In genomic region chr7:3430161-3430560, GRCm38 (mm10) we compare ENCODE assay signal across 21 mouse cellular contexts. TPM values are rescaled to one million over a fixed set of nuclear protein-coding genes. Genes with fewer than 3 reads are reported as not detected.
A peak's percentile ranks its signal among the peaks of the same experiment; 100 is the strongest.
DNase-seq lines count a peak whose midpoint lies in the region; ATAC-seq and TF ChIP-seq lines count a peak whose summit lies in the region.
"Had no signal": no experiment of that assay in that cellular context is flagged by ENCODE, and none has a peak within 500 bp of the region (broad histone marks: within the 10 kb centered on the region; RNA-seq: fewer than 3 reads in every experiment).

No protein-coding gene starts in this region.

- intact Hi-C loops in heart, postnatal 25 days (cut with DNase I) = no loop called here

- peak overlapping the region; percentile 26 for H3K4me2 ChIP-seq in heart, embryonic 12.5 days
- peak overlapping the region; percentile 57 for H3K4me2 ChIP-seq in heart, embryonic 14.5 days (ENCODE audit: low read length)
- peak overlapping the region; percentile 49 for H3K4me2 ChIP-seq in heart, embryonic 16.5 days (ENCODE audit: low read depth, low read length)
- H3K4me2 ChIP-seq: embryonic facial prominence, embryonic 12.5 days; forebrain, embryonic 13.5 days; forebrain, embryonic 15.5 days had no signal

- no peak for ATAC-seq in heart, embryonic 12.5 days (ENCODE audit: insufficient number of reproducible peaks, low FRiP score)
- ATAC-seq in heart, embryonic 14.5 days (ENCODE audit: insufficient number of reproducible peaks, insufficient read depth, low FRiP score, low read depth) = peak; percentile 53; the same call in 1 of the 2 replicates
- peak; percentile 58 for ATAC-seq in heart, embryonic 16.5 days (replicated peaks; ENCODE audit: extremely low read depth, insufficient read depth, low FRiP score)
- ATAC-seq: forebrain, embryonic 13.5 days; forebrain, embryonic 15.5 days had no signal

- TF ChIP-seq POLR2A in kidney, adult 2 months (IDR thresholded peaks at IDR 0.05; ENCODE audit: low read depth, low read length) = no peak

- no peak for TF ChIP-seq CTCF in kidney, adult 2 months (conservative IDR thresholded peaks at IDR 0.05; ENCODE audit: insufficient read depth, insufficient read length, low read depth, low read length)

- no peaks in the 10 kb centered on the region for H3K36me3 ChIP-seq in heart, embryonic 12.5 days
- H3K36me3 ChIP-seq in heart, embryonic 14.5 days (ENCODE audit: control insufficient read depth, insufficient read depth, low read length) = no peaks in the 10 kb centered on the region
- H3K36me3 ChIP-seq in heart, embryonic 16.5 days (ENCODE audit: control insufficient read depth, insufficient read depth) = no peaks in the 10 kb centered on the region
- H3K36me3 ChIP-seq in heart, embryonic 10.5 days = no peaks in the 10 kb centered on the region
- H3K36me3 ChIP-seq in kidney, adult 2 months (ENCODE audit: control insufficient read depth, insufficient read depth, low read length) = no peaks in the 10 kb centered on the region
- H3K36me3 ChIP-seq: embryonic facial prominence, embryonic 10.5 days; embryonic facial prominence, embryonic 12.5 days; forebrain, embryonic 15.5 days had no signal

- H3K27me3 ChIP-seq in heart, embryonic 12.5 days (replicated peaks) = peaks cover 7% of the 10 kb centered on the region; the same call in 1 of the 2 replicates
- peaks cover 7% of the 10 kb centered on the region for H3K27me3 ChIP-seq in heart, embryonic 14.5 days (ENCODE audit: control insufficient read depth, insufficient read depth, low read length)
- peaks cover 2% of the 10 kb centered on the region; the same call in 1 of the 2 replicates for H3K27me3 ChIP-seq in heart, embryonic 16.5 days (ENCODE audit: control insufficient read depth, insufficient read depth, low read length)
- H3K27me3 ChIP-seq in heart, embryonic 10.5 days (ENCODE audit: insufficient read depth, poor library complexity, severe bottlenecking) = peaks cover 13% of the 10 kb centered on the region
- no peaks in the 10 kb centered on the region for H3K27me3 ChIP-seq in kidney, adult 2 months (replicated peaks; ENCODE audit: control insufficient read depth, insufficient read depth, low read length)

- H3K9me3 ChIP-seq in heart, embryonic 12.5 days (replicated peaks) = no peaks in the 10 kb centered on the region
- H3K9me3 ChIP-seq in heart, embryonic 14.5 days (ENCODE audit: control insufficient read depth, low read length) = no peaks in the 10 kb centered on the region
- H3K9me3 ChIP-seq in heart, embryonic 16.5 days (replicated peaks; ENCODE audit: control insufficient read depth, low read length) = no peaks in the 10 kb centered on the region
- no peaks in the 10 kb centered on the region for H3K9me3 ChIP-seq in heart, embryonic 10.5 days
- H3K9me3 ChIP-seq: embryonic facial prominence, embryonic 10.5 days; embryonic facial prominence, embryonic 12.5 days; forebrain, embryonic 13.5 days; forebrain, embryonic 15.5 days had no signal

- H3K27ac ChIP-seq in heart, embryonic 12.5 days (ENCODE audit: poor library complexity, severe bottlenecking) = peak overlapping the region; percentile 45
- peak overlapping the region; percentile 69 to 81 for H3K27ac ChIP-seq in heart, embryonic 14.5 days (replicated peaks in 1 of 2; ENCODE audit: control insufficient read depth in 1 of 2, insufficient read depth in 1 of 2, low read depth in 2 of 2, low read length in 2 of 2)
- peak overlapping the region; percentile 53 for H3K27ac ChIP-seq in heart, embryonic 16.5 days (ENCODE audit: low read length)
- H3K27ac ChIP-seq in heart, embryonic 10.5 days = no peak overlapping the region
- no peak overlapping the region for H3K27ac ChIP-seq in kidney, adult 2 months (ENCODE audit: insufficient read depth, low read depth, low read length)
- H3K27ac ChIP-seq: embryonic facial prominence, embryonic 10.5 days; embryonic facial prominence, embryonic 12.5 days; forebrain, embryonic 13.5 days; forebrain, embryonic 15.5 days had no signal

- H3K4me3 ChIP-seq in heart, embryonic 12.5 days = no peak overlapping the region
- peak overlapping the region; percentile 12 to 20; a peak in 3 of 4 replicates for H3K4me3 ChIP-seq in heart, embryonic 14.5 days (ENCODE audit: control insufficient read depth in 1 of 2, insufficient read depth in 1 of 2, low read depth in 1 of 2, low read length in 2 of 2)
- H3K4me3 ChIP-seq in heart, embryonic 16.5 days (ENCODE audit: low read length) = 0 out of 2 replicates have a peak overlapping the region, but pooled peaks have one; percentile 11
- H3K4me3 ChIP-seq in heart, embryonic 10.5 days = no peak overlapping the region
- no peak overlapping the region for H3K4me3 ChIP-seq in kidney, adult 2 months (ENCODE audit: insufficient read depth, low read depth, low read length)
- H3K4me3 ChIP-seq: embryonic facial prominence, embryonic 10.5 days; embryonic facial prominence, embryonic 12.5 days; forebrain, embryonic 13.5 days; forebrain, embryonic 15.5 days had no signal

- H3K9ac ChIP-seq in heart, embryonic 12.5 days = no peak overlapping the region
- H3K9ac ChIP-seq in heart, embryonic 14.5 days (ENCODE audit: low read length) = 0 out of 2 replicates have a peak overlapping the region, but pooled peaks have one; percentile 34
- no peak overlapping the region for H3K9ac ChIP-seq in heart, embryonic 16.5 days (ENCODE audit: low read length)
- H3K9ac ChIP-seq: embryonic facial prominence, embryonic 12.5 days; forebrain, embryonic 13.5 days; forebrain, embryonic 15.5 days had no signal

- DNase-seq in heart, postnatal 25 days (ENCODE audit: low spot score) = no peak
- no peak for DNase-seq in heart, adult 11 months
- DNase-seq in heart, embryonic 10.5 days (ENCODE audit: low spot score) = no peak
- peak; percentile 31 for DNase-seq in brain, adult 2 months (ENCODE audit: low read depth, low spot score)
- DNase-seq in kidney, adult 2 months = no peak
- DNase-seq: adrenal gland, adult 2 months; adrenal gland, postnatal 10 days; adrenal gland, postnatal 25 days; cerebellum, adult 11-12 months; cerebellum, adult 2 months; cerebellum, adult 9-10 months; cerebellum, postnatal 10 days; cerebellum, postnatal 25 days had no signal

- H3K4me1 ChIP-seq in heart, embryonic 12.5 days (replicated peaks) = peaks cover 17% of the 10 kb centered on the region; the same call in 1 of the 2 replicates
- H3K4me1 ChIP-seq in heart, embryonic 14.5 days (ENCODE audit: control insufficient read depth in 2 of 2, insufficient read depth in 2 of 2, low read length in 2 of 2) = peaks cover 10 to 30% of the 10 kb centered on the region in 2 experiments
- peaks cover 16% of the 10 kb centered on the region for H3K4me1 ChIP-seq in heart, embryonic 16.5 days (ENCODE audit: control insufficient read depth, insufficient read depth, low read length)
- H3K4me1 ChIP-seq in heart, embryonic 10.5 days = no peaks in the 10 kb centered on the region; the same call in 1 of the 2 replicates
- H3K4me1 ChIP-seq in kidney, adult 2 months (ENCODE audit: control insufficient read depth, insufficient read depth, low read length) = no peaks in the 10 kb centered on the region
- H3K4me1 ChIP-seq: embryonic facial prominence, embryonic 10.5 days; embryonic facial prominence, embryonic 12.5 days; forebrain, embryonic 13.5 days; forebrain, embryonic 15.5 days had no signal

- WGBS in heart, embryonic 12.5 days = 34% methylated on average over 6 of the region's 6 CpGs
- 25% methylated on average over 6 of the region's 6 CpGs for WGBS in heart, embryonic 14.5 days
- WGBS in heart, embryonic 16.5 days = 48% methylated on average over 6 of the region's 6 CpGs
- WGBS in heart, embryonic 10.5 days = 40% methylated on average over 6 of the region's 6 CpGs
- 72% methylated on average over 6 of the region's 6 CpGs for WGBS in kidney, adult 2 months

RNA-seq across cellular contexts. Expression of gene Cacng6, which starts 6.2 kb away (rescaled TPM):
- 23.1 and 23.5 TPM in 2 replicates for polyA plus RNA-seq in heart, embryonic 12.5 days (2016; fragmentation: Nextera tagmentation; extraction: Ambion mirVana)
- total RNA-seq in heart, postnatal 25 days (2021) = under 1 TPM; 0.45 to 0.70 TPM
- polyA plus RNA-seq in heart, embryonic 14.5 days (2014; fragmentation: Nextera tagmentation; extraction: Ambion mirVana) = 19.0 and 19.1 TPM in 2 replicates
- 15.5 and 18.9 TPM in 2 replicates for polyA plus RNA-seq in heart, embryonic 16.5 days (2015; fragmentation: Nextera tagmentation; extraction: Ambion mirVana)
- polyA plus RNA-seq in heart, embryonic 10.5 days (2016; fragmentation: Nextera tagmentation; extraction: Ambion mirVana) = 9.6 and 23.7 TPM in 2 replicates
- polyA plus RNA-seq in kidney, adult 2 months (2012; rRNA removed) = 1.3 TPM in 1 of 2 replicates, not detected in the other
- total RNA-seq: adrenal gland, postnatal 25 days; MEL had no signal
- polyA plus RNA-seq: adrenal gland, adult 2 months; forebrain, embryonic 13.5 days had no signal

RNA-seq across cellular contexts. Expression of gene Cacng8, which starts 39.7 kb away (rescaled TPM):
- 1.6 and 1.9 TPM in 2 replicates for polyA plus RNA-seq in heart, embryonic 12.5 days (2016; fragmentation: Nextera tagmentation; extraction: Ambion mirVana)
- total RNA-seq in heart, postnatal 25 days (2021) = not detected
- 0.28 and 0.63 TPM in 2 replicates for polyA plus RNA-seq in heart, embryonic 14.5 days (2014; fragmentation: Nextera tagmentation; extraction: Ambion mirVana)
- 0.07 and 0.46 TPM in 2 replicates for polyA plus RNA-seq in heart, embryonic 16.5 days (2015; fragmentation: Nextera tagmentation; extraction: Ambion mirVana)
- 1.8 and 2.3 TPM in 2 replicates for polyA plus RNA-seq in heart, embryonic 10.5 days (2016; fragmentation: Nextera tagmentation; extraction: Ambion mirVana)
- 0.11 TPM in 1 of 2 replicates, not detected in the other for polyA plus RNA-seq in kidney, adult 2 months (2012; rRNA removed)

Comparison
In these comparisons a context has a peak if more than half of its experiments do, and no peak if none do; other contexts are left out.
1. H3K27ac ChIP-seq: peak in heart, embryonic 12.5 days (single experiment), heart, embryonic 14.5 days (2 of 2) and heart, embryonic 16.5 days (single experiment); none in heart, embryonic 10.5 days (single experiment) and kidney, adult 2 months (single experiment).
2. H3K4me3 ChIP-seq: peak in heart, embryonic 14.5 days (2 of 2) and heart, embryonic 16.5 days (single experiment); none in heart, embryonic 12.5 days (single experiment), heart, embryonic 10.5 days (single experiment) and kidney, adult 2 months (single experiment).
3. Peak in every context shown above with its lines, with median percentiles within 50 percentile points of each other: H3K4me2 ChIP-seq.